Mouse (Mus musculus) spleen, adult 2 months (tissue): ENCODE data around the gene Irf4. TPM values are rescaled to one million over a fixed set of nuclear protein-coding genes. Genes with fewer than 3 reads are reported as not detected.

Source experiments
- DNase-seq, 2 experiments: peaks; one replicate each; pipeline versions ENCODE4 v3.0.0 to v3.0.0-alpha.2; 2012 to 2021; ENCODE audit warnings: low spot score in 2 of 2, low read depth in 1 of 2
- H3K27ac ChIP-seq: fragments of 200-500 bp; 2 replicates; pipeline ENCODE4 v1.5.1; 2012; ENCODE audit warnings: low read length, inconsistent platforms; ENCODE audit not compliant: insufficient read depth
- H3K27me3 ChIP-seq: fragments of 200-500 bp; 2 replicates; pipeline ENCODE4 v1.6.1; 2012; ENCODE audit warnings: mild to moderate bottlenecking, moderate library complexity, low read length, inconsistent platforms; ENCODE audit not compliant: control insufficient read depth, insufficient read depth
- H3K36me3 ChIP-seq: fragments of 200-500 bp; 2 replicates; pipeline ENCODE4 v1.6.1; 2012; ENCODE audit warnings: mild to moderate bottlenecking, low read length, inconsistent platforms; ENCODE audit not compliant: control insufficient read depth, insufficient read depth
- H3K4me1 ChIP-seq: fragments of 200-500 bp; 2 replicates; pipeline ENCODE4 v1.6.1; 2011; ENCODE audit warnings: inconsistent platforms; ENCODE audit not compliant: control insufficient read depth, insufficient read depth, insufficient read length
- H3K4me3 ChIP-seq: fragments of 200-500 bp; 2 replicates; pipeline ENCODE4 v1.5.1; 2011; ENCODE audit warnings: mild to moderate bottlenecking, inconsistent platforms; ENCODE audit not compliant: insufficient read depth, insufficient read length; ENCODE audit errors: extremely low read depth
- CTCF ChIP-seq: fragments of 200-500 bp; IDR thresholded peaks from 2 replicates; pipeline ENCODE4 v1.5.1; 2011; ENCODE audit warnings: mild to moderate bottlenecking, inconsistent platforms; ENCODE audit not compliant: insufficient read depth, insufficient read length, insufficient replicate concordance; ENCODE audit errors: extremely low read depth
- POLR2A ChIP-seq: fragments of 200-500 bp; IDR thresholded peaks from 2 replicates; pipeline ENCODE4 v1.6.1; 2011; ENCODE audit warnings: low read depth, low read length, inconsistent platforms
- WGBS: fragments of 180-500 bp; shearing (Covaris S2); methylation state at CpG from one replicate; pipeline ENCODE4 v1.1.7; 2018; 5-methylcytosine and 5-hydroxymethylcytosine counted together
- polyA plus RNA-seq: library from polyadenylated mRNA; depleted of rRNA; stranded (reverse); fragments of >200 nt; gene quantifications from 2 replicates; pipeline ENCODE4 v1.2.3, GENCODE M21; 2012; rRNA removed

Gene Irf4
- polyA plus RNA-seq, 1 experiment, result 16.2 TPM

DNA sequence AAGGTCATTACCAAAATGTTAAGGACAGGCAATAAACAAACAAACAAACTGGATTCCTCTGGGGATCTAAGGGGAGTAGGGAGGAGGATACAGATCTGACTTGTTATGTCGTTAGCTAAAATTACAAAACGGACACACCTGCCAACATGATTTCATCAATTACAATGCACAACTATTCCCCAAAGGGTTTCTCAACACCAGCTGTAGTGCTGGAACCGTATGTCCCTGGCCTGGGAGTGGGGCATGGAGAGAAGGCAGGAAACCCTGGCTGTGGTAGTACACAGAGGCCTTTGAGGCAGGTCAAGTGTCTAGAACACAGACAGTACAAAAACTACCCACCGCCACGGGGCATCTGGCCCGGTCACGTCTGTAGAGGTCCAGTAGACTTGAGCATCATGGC is 60.2 kb downstream of the Irf4 start:
- 80% methylated on average over 7 of the region's 7 CpGs for WGBS
- Histone ChIP-seq H3K27ac (no peak overlapping the region), H3K4me3 (no peak overlapping the region), H3K36me3 (no peaks in the 10 kb centered on the region), H3K27me3 (no peaks in the 10 kb centered on the region), H3K4me1 (peaks cover 7% of the 10 kb centered on the region)
- no peak for TF ChIP-seq POLR2A
- no peak for TF ChIP-seq CTCF
- DNase-seq, result no peak

DNA sequence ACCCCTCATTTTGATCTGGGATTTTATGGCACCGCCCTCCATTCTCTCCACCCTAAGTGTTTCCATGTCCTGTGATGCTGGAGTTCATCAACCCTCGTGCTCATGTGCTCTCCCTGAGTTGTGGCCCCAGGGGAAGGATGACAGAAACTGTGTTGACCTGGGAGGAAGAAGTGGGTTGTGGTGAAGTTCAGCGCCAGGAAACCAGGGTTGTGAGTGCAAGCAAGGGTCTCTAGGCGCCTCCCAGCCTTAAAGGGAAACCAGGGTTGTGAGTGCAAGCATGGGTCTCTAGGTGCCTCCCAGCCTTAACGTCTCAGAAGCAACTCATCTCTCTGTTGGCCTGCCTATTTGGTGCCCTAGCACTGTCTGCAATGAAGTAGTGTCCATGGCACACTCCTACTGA is 64.4 kb downstream of the Irf4 start:
- Histone ChIP-seq H3K4me1 (peaks cover 14% of the 10 kb centered on the region), H3K27ac (no peak overlapping the region), H3K4me3 (no peak overlapping the region), H3K27me3 (no peaks in the 10 kb centered on the region), H3K36me3 (peaks cover 6% of the 10 kb centered on the region)
- no peak for DNase-seq
- no peak for TF ChIP-seq CTCF
- no peak for TF ChIP-seq POLR2A
- 30% methylated on average over 5 of the region's 5 CpGs for WGBS

DNA sequence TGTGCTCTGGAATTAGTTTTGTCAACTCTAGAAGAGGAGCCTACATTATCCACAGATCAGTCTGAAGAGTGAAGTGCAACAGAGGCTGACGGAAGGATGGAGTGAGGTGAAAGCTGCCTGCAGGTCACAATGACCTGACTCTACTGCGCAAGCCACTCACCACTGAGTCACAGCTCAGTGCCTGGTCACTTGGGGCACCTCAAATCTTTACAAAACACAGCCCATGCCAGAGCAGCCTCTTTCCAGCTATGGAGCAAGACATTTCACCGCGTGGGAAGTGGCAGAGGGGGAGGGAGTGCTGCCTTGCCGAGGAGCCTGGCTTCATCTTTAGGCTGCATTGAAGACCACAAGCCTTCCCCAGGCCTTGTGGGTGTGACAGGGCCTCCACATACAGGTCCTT is 65.2 kb downstream of the Irf4 start:
- TF ChIP-seq CTCF (no peak), POLR2A (no peak)
- no peak overlapping the region for H3K4me3 ChIP-seq
- H3K27ac ChIP-seq, result no peak overlapping the region
- no peak for DNase-seq
- peaks cover 6% of the 10 kb centered on the region for H3K36me3 ChIP-seq
- 68% methylated on average over 5 of the region's 5 CpGs for WGBS
- no peaks in the 10 kb centered on the region for H3K27me3 ChIP-seq
- peaks cover 14% of the 10 kb centered on the region for H3K4me1 ChIP-seq

Other genes starting within 250 kb of the Irf4 start
- 61.8 and 77.1 TPM in 2 replicates for gene Uqcrfs1, start 203.9 kb upstream of the Irf4 start, polyA plus RNA-seq
- gene Dusp22, start 89.2 kb upstream of the Irf4 start, polyA plus RNA-seq, result 10.3 and 12.3 TPM in 2 replicates
- gene Hus1b, start 198.5 kb downstream of the Irf4 start, polyA plus RNA-seq, result 0.21 and 0.35 TPM in 2 replicates
- gene Exoc2, start 224.9 kb downstream of the Irf4 start, polyA plus RNA-seq, result 7.6 and 8.1 TPM in 2 replicates
- not detected in 2 replicates for gene Gm5447, start 225.0 kb downstream of the Irf4 start, polyA plus RNA-seq